Mouse (Mus musculus) brain, adult 2 months (tissue): ENCODE measurements around the gene Deaf1.
"Not testable (repeated sequence)": the region's sequence is repeated elsewhere in the genome, so short reads cannot be mapped to it uniquely, and the experiment has no call there.

Source experiments
- DNase-seq: peaks from one replicate; pipeline ENCODE4 v3.0.0; 2011; ENCODE audit warnings: low read depth, low spot score

The Deaf1 gene

GRCm38 (mm10) chr7:141264041-141264700 lies 63.3 kb downstream of the Deaf1 start:
- no peak for DNase-seq

GRCm38 (mm10) chr7:141263640-141264039 lies 63.9 kb downstream of the Deaf1 start:
- no peak for DNase-seq

GRCm38 (mm10) chr7:141261480-141261879 lies 66.0 kb downstream of the Deaf1 start:
- no peak for DNase-seq

DNA sequence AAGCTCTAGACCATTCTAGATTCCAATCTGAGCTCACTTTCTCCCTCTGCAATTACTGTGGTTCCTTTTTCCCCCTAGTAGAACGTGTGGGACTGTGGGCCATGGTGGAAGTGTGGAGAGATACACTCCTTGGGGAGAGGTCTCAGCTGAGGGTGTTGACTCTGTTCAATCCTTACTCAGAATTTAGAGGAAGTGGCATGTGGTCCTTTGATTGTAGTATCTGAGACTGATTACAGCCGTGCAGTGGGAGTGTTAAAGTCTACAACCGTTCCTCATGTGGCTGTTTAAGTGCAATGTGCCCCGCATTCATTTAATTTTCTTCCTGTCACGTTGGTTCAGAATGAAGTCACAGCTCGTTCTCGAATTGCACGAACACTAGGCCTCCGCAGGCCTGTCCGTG lies 71.3 kb downstream of the Deaf1 start:
- no peak for DNase-seq

DNA sequence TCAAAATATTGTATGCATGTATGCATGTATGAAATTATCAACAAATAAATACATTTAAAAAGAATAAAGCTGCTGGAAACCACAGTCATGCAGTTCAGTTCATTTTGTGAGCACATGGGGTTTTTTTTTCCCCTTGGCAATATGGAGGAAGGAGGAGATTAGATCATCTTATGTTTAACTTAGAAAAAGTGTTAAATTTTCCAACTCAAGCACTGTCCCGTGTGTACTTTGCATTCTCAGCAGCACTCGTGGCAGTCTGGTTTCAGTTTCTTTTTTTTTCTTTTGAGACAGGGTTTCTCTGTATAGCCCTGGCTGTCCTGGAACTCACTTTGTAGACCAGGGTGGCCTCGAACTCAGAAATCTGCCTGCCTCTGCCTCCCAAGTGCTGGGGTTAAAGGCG lies 77.0 kb downstream of the Deaf1 start:
- not testable (repeated sequence) for DNase-seq
